Mouse (Mus musculus) hindbrain, embryonic 10.5 days (tissue): ENCODE data around the gene Slamf6. TPM values are rescaled to one million over a fixed set of nuclear protein-coding genes. Genes with fewer than 3 reads are reported as not detected.

Experiments used
- DNase-seq: peaks from one replicate; pipeline ENCODE4 v3.0.0-alpha.2; 2017; ENCODE audit warnings: low spot score
- H3K27ac ChIP-seq: fragments of 300-500 bp; sonication (generic); 2 replicates; pipeline ENCODE4 v1.5.1; 2016; ENCODE audit warnings: mild to moderate bottlenecking, moderate library complexity
- H3K27me3 ChIP-seq: fragments of 300-500 bp; sonication (generic); 2 replicates; pipeline ENCODE4 v1.6.1; 2016; ENCODE audit warnings: mild to moderate bottlenecking; ENCODE audit not compliant: poor library complexity, insufficient read depth, severe bottlenecking
- H3K36me3 ChIP-seq: fragments of 300-500 bp; sonication (generic); 2 replicates; pipeline ENCODE4 v1.6.1; 2016; ENCODE audit warnings: mild to moderate bottlenecking, moderate library complexity
- H3K4me1 ChIP-seq: fragments of 300-500 bp; sonication (generic); replicated peaks from 2 replicates; pipeline ENCODE4 v1.6.1; 2016; ENCODE audit warnings: mild to moderate bottlenecking
- H3K4me3 ChIP-seq: fragments of 300-500 bp; sonication (generic); 2 replicates; pipeline ENCODE4 v1.5.1; 2016; ENCODE audit warnings: mild to moderate bottlenecking, moderate library complexity
- H3K9me3 ChIP-seq: fragments of 300-500 bp; sonication (generic); 2 replicates; pipeline ENCODE4 v1.6.1; 2016; ENCODE audit warnings: mild to moderate bottlenecking, moderate library complexity
- WGBS: fragments of 180-500 bp; shearing (Covaris S2); methylation state at CpG from one replicate; pipeline ENCODE4 v1.1.7; 2016; 5-methylcytosine and 5-hydroxymethylcytosine counted together
- polyA plus RNA-seq: library from polyadenylated mRNA; unstranded; fragments of >200 nt; fragmentation: Nextera tagmentation; extraction: Ambion mirVana; gene quantifications from 2 replicates; pipeline ENCODE4 v1.2.1, GENCODE M21; 2016

Gene Slamf6
- polyA plus RNA-seq, 1 experiment from 2014 or later, result not detected

DNA sequence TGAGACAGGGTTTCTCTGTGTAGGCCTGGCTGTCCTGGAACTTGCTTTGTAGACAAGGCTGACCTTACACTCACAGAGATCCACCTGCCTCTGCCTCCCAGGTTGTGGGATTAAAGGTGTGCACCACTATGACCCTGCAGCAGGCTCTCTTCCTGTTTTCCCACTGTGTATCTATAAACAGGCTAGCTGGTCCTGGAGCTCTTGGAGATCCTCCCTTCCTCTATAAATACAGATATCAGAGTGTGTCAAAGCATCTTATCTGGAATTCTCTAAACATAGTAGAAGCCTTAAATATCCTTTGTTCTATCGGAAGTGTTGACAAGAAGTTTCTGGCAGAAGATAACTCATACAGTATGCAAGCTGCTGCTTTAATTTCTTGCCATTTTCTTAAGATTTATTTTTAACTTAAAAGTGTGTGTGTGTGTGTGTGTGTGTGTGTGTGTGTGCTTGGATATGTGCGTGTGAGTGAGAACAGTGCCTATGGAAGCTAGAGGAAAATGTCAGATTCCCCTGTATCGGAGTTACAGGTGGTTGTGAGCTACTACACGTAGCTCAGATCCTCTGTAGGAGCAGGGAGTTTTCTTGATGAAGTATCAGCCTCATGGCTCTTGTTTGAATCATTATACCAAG lies 75.7 kb downstream of the Slamf6 start:
- peaks cover 8% of the 10 kb centered on the region; the same call in 1 of the 2 replicates for H3K9me3 ChIP-seq
- H3K4me3 ChIP-seq, result no peak overlapping the region
- H3K27me3 ChIP-seq, result no peaks in the 10 kb centered on the region
- no peak overlapping the region for H3K27ac ChIP-seq
- DNase-seq, result no peak
- WGBS, result 85% methylated on average over 4 of the region's 4 CpGs
- H3K36me3 ChIP-seq, result no peaks in the 10 kb centered on the region
- H3K4me1 ChIP-seq, result no peaks in the 10 kb centered on the region

DNA sequence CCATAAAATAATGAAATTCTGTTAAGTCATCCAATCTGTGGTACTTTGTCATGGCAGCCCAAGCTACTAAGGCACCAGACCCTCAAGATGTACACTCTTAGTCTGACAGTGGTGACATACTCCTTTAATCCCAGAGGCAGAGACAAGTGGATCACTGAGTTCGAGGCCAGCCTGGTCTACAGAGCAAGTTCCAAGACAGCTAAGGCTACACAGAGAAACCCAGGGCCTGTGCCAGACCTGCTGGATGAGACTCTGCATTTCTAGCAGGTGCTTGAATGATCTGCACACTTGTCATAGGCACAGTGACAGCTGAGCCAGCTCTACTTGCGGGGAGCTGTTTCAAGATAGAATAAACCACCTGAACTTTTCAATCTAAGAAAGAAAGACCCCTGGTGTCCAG lies 77.2 kb downstream of the Slamf6 start:
- Histone ChIP-seq H3K27me3 (no peaks in the 10 kb centered on the region), H3K4me3 (no peak overlapping the region)
- 89% methylated on average over 2 of the region's 2 CpGs for WGBS

GRCm38 (mm10) chr1:171994918-171995715 lies 77.8 kb downstream of the Slamf6 start:
- H3K4me1 ChIP-seq, result no peaks in the 10 kb centered on the region
- WGBS, result 86% methylated on average over 11 of the region's 11 CpGs

More for the DNA sequence above, 77.2 kb downstream of the Slamf6 start:
- H3K36me3 ChIP-seq, result peaks cover 2% of the 10 kb centered on the region; the same call in 1 of the 2 replicates
- H3K4me1 ChIP-seq, result no peaks in the 10 kb centered on the region
- no peaks in the 10 kb centered on the region for H3K9me3 ChIP-seq
- no peak for DNase-seq
- no peak overlapping the region for H3K27ac ChIP-seq

GRCm38 (mm10) chr1:171996701-171997100 lies 79.4 kb downstream of the Slamf6 start:
- H3K36me3 ChIP-seq, result peaks cover 21% of the 10 kb centered on the region
- no peak overlapping the region for H3K4me3 ChIP-seq
- H3K27me3 ChIP-seq, result no peaks in the 10 kb centered on the region
- 82% methylated on average over 7 of the region's 7 CpGs for WGBS
- no peaks in the 10 kb centered on the region for H3K9me3 ChIP-seq
- peaks cover 5% of the 10 kb centered on the region; the same call in 1 of the 2 replicates for H3K4me1 ChIP-seq
- no peak for DNase-seq
- no peak overlapping the region for H3K27ac ChIP-seq

More at GRCm38 (mm10) chr1:171994918-171995715, 77.8 kb downstream of the Slamf6 start:
- Histone ChIP-seq H3K4me3 (no peak overlapping the region), H3K9me3 (no peaks in the 10 kb centered on the region), H3K27ac (no peak overlapping the region), H3K36me3 (peaks cover 9% of the 10 kb centered on the region), H3K27me3 (no peaks in the 10 kb centered on the region)
- no peak for DNase-seq

GRCm38 (mm10) chr1:171998820-171999597 lies 81.7 kb downstream of the Slamf6 start:
- WGBS, result 93% methylated on average over 13 of the region's 13 CpGs
- peaks cover 7% of the 10 kb centered on the region; the same call in 1 of the 2 replicates for H3K4me1 ChIP-seq
- no peak overlapping the region for H3K4me3 ChIP-seq
- no peak overlapping the region for H3K27ac ChIP-seq
- peaks cover 44% of the 10 kb centered on the region for H3K36me3 ChIP-seq
- DNase-seq, result no peak
- H3K27me3 ChIP-seq, result no peaks in the 10 kb centered on the region
- H3K9me3 ChIP-seq, result no peaks in the 10 kb centered on the region

DNA sequence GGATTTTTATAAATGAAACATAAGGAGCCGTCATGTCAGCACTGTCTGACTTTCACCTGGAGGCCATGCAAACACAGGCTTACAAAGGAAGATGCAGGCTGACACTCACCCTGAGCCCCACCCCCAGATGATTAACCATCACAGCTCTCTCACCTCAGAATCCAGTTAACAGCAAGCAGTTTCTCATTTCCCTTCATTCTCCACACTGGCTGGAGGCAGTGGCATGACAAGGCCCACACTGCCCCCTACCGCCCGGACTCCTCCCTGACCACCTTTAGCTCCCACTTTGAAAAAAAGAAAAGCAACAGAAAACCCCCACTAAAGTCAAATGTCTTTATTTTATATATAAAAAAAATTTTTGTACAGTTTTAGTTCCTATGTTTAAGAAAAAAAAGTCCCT lies 83.3 kb downstream of the Slamf6 start:
- 58% methylated on average over 3 of the region's 3 CpGs for WGBS
- H3K9me3 ChIP-seq, result no peaks in the 10 kb centered on the region
- no peak overlapping the region for H3K4me3 ChIP-seq

DNA sequence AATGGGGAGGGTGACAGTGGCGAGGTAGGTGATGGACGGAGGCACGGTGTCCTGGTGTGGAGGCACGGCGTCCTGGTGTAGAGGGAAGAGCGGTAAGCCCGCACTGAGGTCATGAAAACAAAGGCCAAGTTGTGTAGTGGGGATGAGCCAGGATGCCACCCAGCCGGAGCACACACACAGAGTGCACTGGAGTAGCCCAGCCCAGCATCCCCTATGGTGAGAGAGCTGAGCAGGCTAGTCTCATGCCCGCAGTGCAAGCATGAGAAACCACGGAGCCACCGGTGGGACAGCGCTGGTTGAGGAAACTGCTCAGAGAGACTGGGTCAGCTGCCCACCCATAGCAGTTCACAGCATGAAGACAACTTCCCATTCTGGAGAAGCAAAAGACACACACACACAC lies 84.3 kb downstream of the Slamf6 start:
- WGBS, result 50% methylated on average over 12 of the region's 12 CpGs

More for the DNA sequence above, 83.3 kb downstream of the Slamf6 start:
- Histone ChIP-seq H3K36me3 (peaks cover 60% of the 10 kb centered on the region), H3K27ac (no peak overlapping the region), H3K27me3 (no peaks in the 10 kb centered on the region), H3K4me1 (peaks cover 7% of the 10 kb centered on the region; the same call in 1 of the 2 replicates)
- peak; percentile 54 for DNase-seq

More for the DNA sequence above, 84.3 kb downstream of the Slamf6 start:
- no peaks in the 10 kb centered on the region for H3K27me3 ChIP-seq
- peaks cover 71% of the 10 kb centered on the region for H3K36me3 ChIP-seq
- no peak for DNase-seq
- H3K27ac ChIP-seq, result peak overlapping the region; percentile 77
- H3K4me3 ChIP-seq, result no peak overlapping the region
- peaks cover 7% of the 10 kb centered on the region; the same call in 1 of the 2 replicates for H3K4me1 ChIP-seq
- H3K9me3 ChIP-seq, result no peaks in the 10 kb centered on the region

Other genes starting within 250 kb of the Slamf6 start
- 0.30 and 0.46 TPM in 2 replicates for gene Cd48, start 235.5 kb upstream of the Slamf6 start, polyA plus RNA-seq
- gene Slamf1, start 150.4 kb upstream of the Slamf6 start, polyA plus RNA-seq, result 0.14 and 0.29 TPM in 2 replicates
- 0.50 and 0.56 TPM in 2 replicates for gene Cd84, start 77.8 kb upstream of the Slamf6 start, polyA plus RNA-seq
- not detected in 2 replicates for gene Gm10521, start 21.9 kb upstream of the Slamf6 start, polyA plus RNA-seq
- gene Vangl2, start 110.9 kb downstream of the Slamf6 start, polyA plus RNA-seq, result 46.0 and 72.6 TPM in 2 replicates
- 9.9 and 16.3 TPM in 2 replicates for gene Nhlh1, start 140.1 kb downstream of the Slamf6 start, polyA plus RNA-seq
- 173 and 187 TPM in 2 replicates for gene Copa, start 165.0 kb downstream of the Slamf6 start, polyA plus RNA-seq
- gene Ncstn, start 165.3 kb downstream of the Slamf6 start, polyA plus RNA-seq, result 112 and 127 TPM in 2 replicates
- gene Pex19, start 209.2 kb downstream of the Slamf6 start, polyA plus RNA-seq, result 183 and 210 TPM in 2 replicates
- 120 and 125 TPM in 2 replicates for gene Dcaf8, start 230.6 kb downstream of the Slamf6 start, polyA plus RNA-seq